10 mouse cellular contexts compared by ENCODE assay signal in the genomic region with DNA sequence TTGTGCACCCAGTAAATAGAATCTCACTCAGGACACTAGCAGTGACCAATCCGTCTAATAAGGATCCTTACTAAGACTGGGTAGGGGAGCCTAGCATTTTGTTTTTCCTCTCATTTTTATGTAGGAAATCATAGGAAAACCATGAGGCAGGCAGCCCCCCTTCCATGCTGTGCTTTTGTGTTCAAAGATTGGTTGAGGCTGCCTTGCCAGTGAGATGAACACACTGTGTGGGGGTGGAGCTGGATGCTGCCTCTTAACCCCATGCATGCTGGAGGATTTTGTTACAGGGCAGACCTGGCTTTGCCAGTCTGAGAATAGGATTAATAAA.
DNase-seq lines count a peak whose midpoint lies in the region; ATAC-seq lines count a peak whose summit lies in the region.
"Had no signal": no experiment of that assay in that cellular context is flagged by ENCODE, and none has a peak within 500 bp of the region (broad histone marks: within the 10 kb centered on the region; RNA-seq: fewer than 3 reads in every experiment).

No protein-coding gene starts in this region.

- ATAC-seq in hindbrain, embryonic 11.5 days (ENCODE audit: low FRiP score): peak; percentile 89

- H3K27ac ChIP-seq in hindbrain, embryonic 11.5 days (ENCODE audit: low read depth, low read length): peak overlapping the region; percentile 94
- H3K27ac ChIP-seq: kidney, postnatal 0 days had no signal

- no peaks in the 10 kb centered on the region for H3K9me3 ChIP-seq in hindbrain, embryonic 11.5 days (ENCODE audit: control insufficient read depth, low read length)

- DNase-seq in right cerebral cortex, postnatal 4 days: peak; percentile 23
- no peak for DNase-seq in right cerebral cortex, adult 2 months (ENCODE audit: low spot score in 2 of 2)
- DNase-seq in hindbrain, embryonic 11.5 days (ENCODE audit: low spot score): peak; percentile 74
- DNase-seq in mesoderm, embryonic 11.5 days (ENCODE audit: low read depth, low spot score): peak; percentile 44
- peak; percentile 43 for DNase-seq in retina, postnatal 1 day
- DNase-seq in urinary bladder, adult 2 months (ENCODE audit: low spot score): no peak
- no peak for DNase-seq in left cerebral cortex, adult 11 months (ENCODE audit: low spot score)
- no peak for DNase-seq in heart, postnatal 25 days (ENCODE audit: low spot score)
- DNase-seq: thymus, adult 2 months had no signal

- H3K4me3 ChIP-seq in hindbrain, embryonic 11.5 days (ENCODE audit: low read depth, low read length): no peak overlapping the region

- 14% methylated on average over 1 of the region's 1 CpGs for WGBS in hindbrain, embryonic 11.5 days

- H3K4me1 ChIP-seq in hindbrain, embryonic 11.5 days (replicated peaks; ENCODE audit: control insufficient read depth, insufficient read depth, low read length): no peaks in the 10 kb centered on the region; the same call in 1 of the 2 replicates

- no peaks in the 10 kb centered on the region for H3K27me3 ChIP-seq in hindbrain, embryonic 11.5 days (ENCODE audit: control insufficient read depth, insufficient read depth, low read length)

- H3K36me3 ChIP-seq in hindbrain, embryonic 11.5 days (ENCODE audit: control insufficient read depth, insufficient read depth, low read length): no peaks in the 10 kb centered on the region

- peak overlapping the region; percentile 40 for H3K9ac ChIP-seq in hindbrain, embryonic 11.5 days (ENCODE audit: low read depth, low read length)

- H3K4me2 ChIP-seq in hindbrain, embryonic 11.5 days (replicated peaks; ENCODE audit: low read depth, low read length): no peak overlapping the region

- intact Hi-C loops in heart, postnatal 25 days (cut with DNase I): no loop called here

Comparison
In these comparisons a context has a peak if more than half of its experiments do, and no peak if none do; other contexts are left out.
1. DNase-seq: peak in right cerebral cortex, postnatal 4 days (single experiment), hindbrain, embryonic 11.5 days (single experiment), mesoderm, embryonic 11.5 days (single experiment) and retina, postnatal 1 day (single experiment); none in right cerebral cortex, adult 2 months (0 of 2), urinary bladder, adult 2 months (single experiment), left cerebral cortex, adult 11 months (single experiment) and heart, postnatal 25 days (single experiment).